Mouse (Mus musculus) C2C12 (cell line): ENCODE data around the gene Hint3.

Experiments used
- CEBPB ChIP-seq: IDR thresholded peaks from one replicate; pipeline ENCODE4 v1.6.1; 2011; ENCODE audit warnings: low read depth, mild to moderate bottlenecking, control low read depth, moderate library complexity
- CTCF ChIP-seq: IDR thresholded peaks from one replicate; pipeline ENCODE4 v1.5.1; 2011; ENCODE audit not compliant: control insufficient read depth, insufficient read depth, insufficient read length
- FOSL1 ChIP-seq: IDR thresholded peaks from one replicate; pipeline ENCODE4 v1.8.0; 2011; ENCODE audit warnings: mild to moderate bottlenecking, low read length; ENCODE audit not compliant: poor library complexity, insufficient read depth, severe bottlenecking
- MAX ChIP-seq: IDR thresholded peaks from one replicate; pipeline ENCODE4 v1.6.1; 2011; ENCODE audit warnings: mild to moderate bottlenecking, control low read depth
- MYOD1 ChIP-seq: IDR thresholded peaks from one replicate; pipeline ENCODE4 v1.6.1; 2011; ENCODE audit warnings: low read depth; ENCODE audit not compliant: control insufficient read depth, insufficient read length
- MYOG ChIP-seq: IDR thresholded peaks from one replicate; pipeline ENCODE4 v1.6.1; 2011; ENCODE audit not compliant: control insufficient read depth, insufficient read length; ENCODE audit errors: extremely low read depth
- USF1 ChIP-seq: IDR thresholded peaks from one replicate; pipeline ENCODE4 v1.6.1; 2011; ENCODE audit warnings: low read depth, mild to moderate bottlenecking, control low read depth, moderate library complexity

DNA sequence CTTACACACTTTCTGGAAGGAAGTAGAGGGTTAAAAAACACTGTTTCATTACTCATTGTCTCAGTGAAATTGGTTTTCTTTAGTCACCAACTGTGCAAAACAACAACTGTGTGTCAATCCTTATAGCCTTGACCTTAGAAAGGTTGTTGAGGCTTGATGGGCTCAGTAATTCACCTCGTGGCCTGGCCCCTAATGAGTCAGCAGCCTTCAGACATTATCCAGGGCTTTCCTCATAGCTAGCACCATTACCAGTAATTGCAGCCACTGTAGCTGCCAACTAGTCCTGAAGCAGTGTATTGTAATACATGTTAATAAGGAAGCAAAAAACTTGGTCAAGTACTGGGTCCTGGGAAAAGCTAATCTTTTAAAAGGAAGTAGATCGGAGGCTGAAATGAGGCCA is 48.6 kb upstream of the Hint3 start:
- TF ChIP-seq USF1 (no peak), CTCF (no peak), MAX (no peak), FOSL1 (no peak), MYOG (no peak), MYOD1 (no peak), CEBPB (no peak)
